Mouse (Mus musculus) CH12.LX (cell line): ENCODE measurements at regions not wholly inside any gene's neighbourhood (a gene's known extent, or its start where the extent isn't known, plus 50 kb on each side); places are given as distances from the start of the nearest gene placed in this dataset.

Experiments used
- BHLHE40 ChIP-seq: IDR thresholded peaks from 2 replicates; pipeline ENCODE4 v1.6.1; 2011; ENCODE audit warnings: mild to moderate bottlenecking, low read depth, low read length, improper control_type of control experiment
- CTCF ChIP-seq, 2 experiments: IDR thresholded peaks in 1 of 2; conservative IDR thresholded peaks in 1 of 2; 2 replicates each; pipeline ENCODE4 v1.5.1; 2011 to 2012; ENCODE audit warnings: low read depth in 2 of 2, low read length in 2 of 2, improper control_type of control experiment in 1 of 2, inconsistent platforms in 1 of 2, mild to moderate bottlenecking in 1 of 2, moderate library complexity in 1 of 2
- ETS1 ChIP-seq: conservative IDR thresholded peaks from 2 replicates; pipeline ENCODE4 v1.6.1; 2012; ENCODE audit warnings: low read depth, mild to moderate bottlenecking, inconsistent platforms, low read length, improper control_type of control experiment, moderate library complexity
- HCFC1 ChIP-seq: IDR thresholded peaks from 2 replicates; pipeline ENCODE4 v1.6.1; 2012; ENCODE audit warnings: low read depth, mild to moderate bottlenecking, inconsistent platforms, low read length, improper control_type of control experiment
- JUND ChIP-seq: conservative IDR thresholded peaks from 2 replicates; pipeline ENCODE4 v1.6.1; 2011; ENCODE audit warnings: low read depth, low read length, improper control_type of control experiment
- KAT2A ChIP-seq: IDR thresholded peaks from 2 replicates; pipeline ENCODE4 v1.6.1; 2012; ENCODE audit warnings: low read length, improper control_type of control experiment, inconsistent platforms; ENCODE audit not compliant: insufficient replicate concordance
- MAFK ChIP-seq: IDR thresholded peaks from 2 replicates; pipeline ENCODE4 v1.6.1; 2011; ENCODE audit warnings: low read length, improper control_type of control experiment; ENCODE audit not compliant: insufficient replicate concordance
- POLR2A ChIP-seq: IDR thresholded peaks from 2 replicates; pipeline ENCODE4 v1.6.1; 2011; ENCODE audit warnings: low read depth, mild to moderate bottlenecking, improper control_type of control experiment, low read length
- POLR2AphosphoS2 ChIP-seq: IDR thresholded peaks from 2 replicates; pipeline ENCODE4 v1.6.1; 2011; ENCODE audit warnings: low read depth, low read length, improper control_type of control experiment
- TBP ChIP-seq: conservative IDR thresholded peaks from 2 replicates; pipeline ENCODE4 v1.6.1; 2011; ENCODE audit warnings: low read depth, low read length, improper control_type of control experiment
- UBTF ChIP-seq: IDR thresholded peaks from 2 replicates; pipeline ENCODE4 v1.6.1; 2012; ENCODE audit warnings: low read depth, mild to moderate bottlenecking, inconsistent platforms, low read length, improper control_type of control experiment, moderate library complexity

GRCm38 (mm10) chr16:75334228-75334627, 251.6 kb downstream of the Lipi start:
- TF ChIP-seq POLR2AphosphoS2 = no peak
- TF ChIP-seq HCFC1 = no peak
- no peak for TF ChIP-seq UBTF
- no peak for TF ChIP-seq POLR2A
- no peak for TF ChIP-seq ETS1
- TF ChIP-seq MAFK = no peak
- no peak for TF ChIP-seq TBP
- no peak for TF ChIP-seq BHLHE40
- no peak for TF ChIP-seq CTCF (conservative IDR thresholded peaks at IDR 0.05 in 1 of 2, IDR thresholded peaks at IDR 0.05 in 1 of 2; ENCODE audit: low read depth in 2 of 2, low read length in 2 of 2)
- TF ChIP-seq KAT2A = no peak
- no peak for TF ChIP-seq JUND
